Mouse (Mus musculus): ENCODE data around the gene H1fx.
A peak's percentile ranks its signal among the peaks of the same experiment; 100 is the strongest.
"Not testable (repeated sequence)": the region's sequence is repeated elsewhere in the genome, so short reads cannot be mapped to it uniquely, and the experiment has no call there.

H1fx gene

GRCm38 (mm10) chr6:87981547-87982256 is at the start of gene H1fx:
Gene H1fx (minus strand): TSS chr6:87981637.
- peak; percentile 83 for DNase-seq (ENCODE audit: extremely low read depth, insufficient read length, low spot score)

- no peak for DNase-seq (ENCODE audit: extremely low read depth, insufficient read length, low spot score)
These were observed 49.0 kb upstream of the H1fx start for GRCm38 (mm10) chr6:88030432-88030831.

GRCm38 (mm10) chr6:88027390-88027789 is 46.0 kb upstream of the H1fx start:
- DNase-seq (ENCODE audit: extremely low read depth, insufficient read length, low spot score) = no peak

GRCm38 (mm10) chr6:88023316-88023890 is 42.0 kb upstream of the H1fx start:
- no peak for DNase-seq (ENCODE audit: extremely low read depth, insufficient read length, low spot score)

- no peak for DNase-seq (ENCODE audit: extremely low read depth, insufficient read length, low spot score)
These were observed 37.7 kb upstream of the H1fx start for GRCm38 (mm10) chr6:88019154-88019553.

- no peak for DNase-seq (ENCODE audit: extremely low read depth, insufficient read length, low spot score)
These were observed 36.4 kb upstream of the H1fx start for GRCm38 (mm10) chr6:88017821-88018220.

- DNase-seq (ENCODE audit: extremely low read depth, insufficient read length, low spot score) = no peak
These were observed 34.4 kb upstream of the H1fx start for GRCm38 (mm10) chr6:88015797-88016196.

GRCm38 (mm10) chr6:88013456-88013855 is 32.0 kb upstream of the H1fx start:
- no peak for DNase-seq (ENCODE audit: extremely low read depth, insufficient read length, low spot score)

GRCm38 (mm10) chr6:88012601-88013000 is 31.2 kb upstream of the H1fx start:
- DNase-seq (ENCODE audit: extremely low read depth, insufficient read length, low spot score) = no peak

GRCm38 (mm10) chr6:88011106-88011505 is 29.7 kb upstream of the H1fx start:
- not testable (repeated sequence) for DNase-seq (ENCODE audit: extremely low read depth, insufficient read length, low spot score)

GRCm38 (mm10) chr6:88009209-88009608 is 27.8 kb upstream of the H1fx start:
- DNase-seq (ENCODE audit: extremely low read depth, insufficient read length, low spot score) = no peak

- DNase-seq (ENCODE audit: extremely low read depth, insufficient read length, low spot score) = not testable (repeated sequence)
These were observed 23.3 kb upstream of the H1fx start for GRCm38 (mm10) chr6:88004773-88005172.

- DNase-seq (ENCODE audit: extremely low read depth, insufficient read length, low spot score) = no peak
These were observed 22.0 kb upstream of the H1fx start for GRCm38 (mm10) chr6:88003439-88003838.

GRCm38 (mm10) chr6:87998358-87998757 is 16.9 kb upstream of the H1fx start:
- no peak for DNase-seq (ENCODE audit: extremely low read depth, insufficient read length, low spot score)

- peak; percentile 27 for DNase-seq (ENCODE audit: extremely low read depth, insufficient read length, low spot score)
These were observed 16.3 kb upstream of the H1fx start for GRCm38 (mm10) chr6:87997706-87998265.

- DNase-seq (ENCODE audit: extremely low read depth, insufficient read length, low spot score) = no peak
These were observed 15.2 kb upstream of the H1fx start for GRCm38 (mm10) chr6:87996606-87997005.

GRCm38 (mm10) chr6:87995519-87995918 is 14.1 kb upstream of the H1fx start:
- no peak for DNase-seq (ENCODE audit: extremely low read depth, insufficient read length, low spot score)

- peak; percentile 16 for DNase-seq (ENCODE audit: extremely low read depth, insufficient read length, low spot score)
These were observed 12.5 kb upstream of the H1fx start for GRCm38 (mm10) chr6:87993790-87994571.

- DNase-seq (ENCODE audit: extremely low read depth, insufficient read length, low spot score) = peak; percentile 52
These were observed 11.3 kb upstream of the H1fx start for GRCm38 (mm10) chr6:87992733-87993132.

GRCm38 (mm10) chr6:87991886-87992285 is 10.4 kb upstream of the H1fx start:
- no peak for DNase-seq (ENCODE audit: extremely low read depth, insufficient read length, low spot score)

- no peak for DNase-seq (ENCODE audit: extremely low read depth, insufficient read length, low spot score)
These were observed 9.8 kb upstream of the H1fx start for GRCm38 (mm10) chr6:87991216-87991615.

All from 3134 (cell line).